Mouse (Mus musculus) lung, adult 2 months (tissue): Measurements from ENCODE around the gene Acot6.

ENCODE experiments used
- CTCF ChIP-seq: fragments of 200-500 bp; IDR thresholded peaks from 2 replicates; pipeline ENCODE4 v1.5.1; 2011; ENCODE audit warnings: mild to moderate bottlenecking, low read length, control low read depth; ENCODE audit not compliant: insufficient read depth
- POLR2A ChIP-seq: fragments of 200-500 bp; IDR thresholded peaks from 2 replicates; pipeline ENCODE4 v1.6.1; 2011; ENCODE audit warnings: low read depth, mild to moderate bottlenecking, control low read depth, low read length, borderline replicate concordance; ENCODE audit errors: extremely low read depth

DNA sequence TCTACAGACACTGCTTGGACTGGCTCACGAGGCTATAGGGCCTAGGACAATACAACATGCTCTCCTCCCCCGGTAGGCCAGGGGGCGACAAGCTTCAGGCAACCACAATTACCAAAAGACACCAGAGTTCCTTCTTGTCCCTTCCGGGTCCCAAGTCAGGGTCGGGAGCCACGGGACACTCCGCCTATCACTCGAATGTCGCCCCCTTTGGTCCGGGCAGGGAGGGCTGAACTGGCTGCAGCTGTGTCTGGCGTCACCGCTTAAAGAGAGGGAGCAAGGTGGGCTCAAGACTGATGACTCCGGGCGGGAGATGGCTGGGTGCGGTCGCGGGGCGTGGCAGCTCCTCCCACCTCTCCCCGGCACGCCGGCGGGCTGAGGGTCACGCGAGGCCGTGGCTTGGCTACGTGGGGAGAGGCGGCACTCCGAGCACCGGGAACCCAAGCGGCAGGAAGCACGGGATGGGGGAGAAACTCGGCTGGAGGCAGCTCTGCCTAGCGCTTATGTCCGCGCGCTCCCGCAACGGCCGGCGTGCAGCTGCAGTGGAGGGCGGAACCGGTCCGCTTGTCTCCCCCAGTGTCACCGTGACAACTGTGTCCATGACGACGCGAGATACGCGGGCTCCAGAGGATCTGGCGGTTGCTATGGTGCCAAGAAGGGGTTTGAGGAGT lies 47.6 kb downstream of the Acot6 start, which contains the start of gene Pnma1:
- TF ChIP-seq POLR2A: 0 out of 2 replicates have a peak, but pooled peaks have one; percentile 5
- peak; percentile 65; the same call in 1 of the 2 replicates for TF ChIP-seq CTCF
